Mouse (Mus musculus): ENCODE results near the gene Csmd2. TPM values are rescaled to one million over a fixed set of nuclear protein-coding genes. Genes with fewer than 3 reads are reported as not detected.

The Csmd2 gene
- polyA plus RNA-seq, 1 experiment from 2014 or later: 0.05 TPM

- Histone ChIP-seq H3K4me2 (replicated peaks; ENCODE audit: low read depth) (no peak overlapping the region), H3K27me3 (replicated peaks; ENCODE audit: control insufficient read depth, insufficient read depth, low read length) (no peaks in the 10 kb centered on the region), H3K9ac (ENCODE audit: low read depth, low read length) (no peak overlapping the region), H3K4me1 (replicated peaks; ENCODE audit: control insufficient read depth, insufficient read depth, low read length) (no peaks in the 10 kb centered on the region), H3K27ac (ENCODE audit: low read depth, low read length) (no peak overlapping the region), H3K36me3 (ENCODE audit: control insufficient read depth, insufficient read depth) (no peaks in the 10 kb centered on the region), H3K9me3 (ENCODE audit: control insufficient read depth) (no peaks in the 10 kb centered on the region), H3K4me3 (ENCODE audit: low read depth, low read length) (no peak overlapping the region)
- ATAC-seq: no peak
- no peak for TF ChIP-seq CTCF (IDR thresholded peaks at IDR 0.05; ENCODE audit: low read depth)
- 81% methylated on average over 8 of the region's 8 CpGs for WGBS
These were observed 462.5 kb downstream of the Csmd2 start for GRCm38 (mm10) chr4:128450137-128450536.

GRCm38 (mm10) chr4:128450974-128451373, 463.3 kb downstream of the Csmd2 start:
- Histone ChIP-seq H3K9me3 (ENCODE audit: control insufficient read depth) (no peaks in the 10 kb centered on the region), H3K27me3 (replicated peaks; ENCODE audit: control insufficient read depth, insufficient read depth, low read length) (no peaks in the 10 kb centered on the region), H3K36me3 (ENCODE audit: control insufficient read depth, insufficient read depth) (no peaks in the 10 kb centered on the region), H3K27ac (ENCODE audit: low read depth, low read length) (no peak overlapping the region), H3K4me2 (replicated peaks; ENCODE audit: low read depth) (no peak overlapping the region), H3K4me1 (replicated peaks; ENCODE audit: control insufficient read depth, insufficient read depth, low read length) (no peaks in the 10 kb centered on the region), H3K9ac (ENCODE audit: low read depth, low read length) (no peak overlapping the region), H3K4me3 (ENCODE audit: low read depth, low read length) (no peak overlapping the region)
- 17% methylated on average over 8 of the region's 8 CpGs for WGBS
- TF ChIP-seq CTCF (IDR thresholded peaks at IDR 0.05; ENCODE audit: low read depth): 0 out of 2 replicates have a peak, but pooled peaks have one; percentile 13
- ATAC-seq: no peak

GRCm38 (mm10) chr4:128451383-128451794, 463.7 kb downstream of the Csmd2 start:
- Histone ChIP-seq H3K4me3 (ENCODE audit: low read depth, low read length) (no peak overlapping the region), H3K4me2 (replicated peaks; ENCODE audit: low read depth) (no peak overlapping the region), H3K36me3 (ENCODE audit: control insufficient read depth, insufficient read depth) (no peaks in the 10 kb centered on the region), H3K9me3 (ENCODE audit: control insufficient read depth) (no peaks in the 10 kb centered on the region), H3K4me1 (replicated peaks; ENCODE audit: control insufficient read depth, insufficient read depth, low read length) (no peaks in the 10 kb centered on the region), H3K9ac (ENCODE audit: low read depth, low read length) (no peak overlapping the region), H3K27me3 (replicated peaks; ENCODE audit: control insufficient read depth, insufficient read depth, low read length) (no peaks in the 10 kb centered on the region), H3K27ac (ENCODE audit: low read depth, low read length) (no peak overlapping the region)
- WGBS: 62% methylated on average over 3 of the region's 3 CpGs
- no peak for TF ChIP-seq CTCF (IDR thresholded peaks at IDR 0.05; ENCODE audit: low read depth)
- ATAC-seq: no peak

- Histone ChIP-seq H3K4me3 (ENCODE audit: low read depth, low read length) (no peak overlapping the region), H3K27ac (ENCODE audit: low read depth, low read length) (no peak overlapping the region), H3K27me3 (replicated peaks; ENCODE audit: control insufficient read depth, insufficient read depth, low read length) (no peaks in the 10 kb centered on the region), H3K4me2 (replicated peaks; ENCODE audit: low read depth) (no peak overlapping the region), H3K9ac (ENCODE audit: low read depth, low read length) (no peak overlapping the region), H3K4me1 (replicated peaks; ENCODE audit: control insufficient read depth, insufficient read depth, low read length) (no peaks in the 10 kb centered on the region), H3K9me3 (ENCODE audit: control insufficient read depth) (no peaks in the 10 kb centered on the region), H3K36me3 (ENCODE audit: control insufficient read depth, insufficient read depth) (no peaks in the 10 kb centered on the region)
- no peak for ATAC-seq
- TF ChIP-seq CTCF (IDR thresholded peaks at IDR 0.05; ENCODE audit: low read depth): no peak
- WGBS: 59% methylated on average over 5 of the region's 5 CpGs
These were observed 479.1 kb downstream of the Csmd2 start for GRCm38 (mm10) chr4:128466708-128467107.

GRCm38 (mm10) chr4:128468040-128468439, 480.4 kb downstream of the Csmd2 start:
- TF ChIP-seq CTCF (IDR thresholded peaks at IDR 0.05; ENCODE audit: low read depth): peak; percentile 14; the same call in 1 of the 2 replicates
- Histone ChIP-seq H3K4me3 (ENCODE audit: low read depth, low read length) (no peak overlapping the region), H3K9me3 (ENCODE audit: control insufficient read depth) (no peaks in the 10 kb centered on the region), H3K27ac (ENCODE audit: low read depth, low read length) (no peak overlapping the region), H3K27me3 (replicated peaks; ENCODE audit: control insufficient read depth, insufficient read depth, low read length) (no peaks in the 10 kb centered on the region), H3K9ac (ENCODE audit: low read depth, low read length) (no peak overlapping the region), H3K4me2 (replicated peaks; ENCODE audit: low read depth) (no peak overlapping the region), H3K36me3 (ENCODE audit: control insufficient read depth, insufficient read depth) (no peaks in the 10 kb centered on the region), H3K4me1 (replicated peaks; ENCODE audit: control insufficient read depth, insufficient read depth, low read length) (no peaks in the 10 kb centered on the region)
- 93% methylated on average over 1 of the region's 1 CpGs for WGBS
- no peak for ATAC-seq

GRCm38 (mm10) chr4:128476249-128476648, 488.6 kb downstream of the Csmd2 start:
- Histone ChIP-seq H3K4me3 (ENCODE audit: low read depth, low read length) (no peak overlapping the region), H3K9me3 (ENCODE audit: control insufficient read depth) (no peaks in the 10 kb centered on the region), H3K36me3 (ENCODE audit: control insufficient read depth, insufficient read depth) (no peaks in the 10 kb centered on the region), H3K4me2 (replicated peaks; ENCODE audit: low read depth) (no peak overlapping the region), H3K4me1 (replicated peaks; ENCODE audit: control insufficient read depth, insufficient read depth, low read length) (no peaks in the 10 kb centered on the region), H3K27ac (ENCODE audit: low read depth, low read length) (no peak overlapping the region), H3K27me3 (replicated peaks; ENCODE audit: control insufficient read depth, insufficient read depth, low read length) (no peaks in the 10 kb centered on the region), H3K9ac (ENCODE audit: low read depth, low read length) (no peak overlapping the region)
- ATAC-seq: no peak
- TF ChIP-seq CTCF (IDR thresholded peaks at IDR 0.05; ENCODE audit: low read depth): no peak
- WGBS: 89% methylated on average over 5 of the region's 5 CpGs

- Histone ChIP-seq H3K9ac (ENCODE audit: low read depth, low read length) (no peak overlapping the region), H3K27ac (ENCODE audit: low read depth, low read length) (no peak overlapping the region), H3K36me3 (ENCODE audit: control insufficient read depth, insufficient read depth) (no peaks in the 10 kb centered on the region), H3K4me1 (replicated peaks; ENCODE audit: control insufficient read depth, insufficient read depth, low read length) (no peaks in the 10 kb centered on the region), H3K4me2 (replicated peaks; ENCODE audit: low read depth) (no peak overlapping the region), H3K9me3 (ENCODE audit: control insufficient read depth) (no peaks in the 10 kb centered on the region), H3K27me3 (replicated peaks; ENCODE audit: control insufficient read depth, insufficient read depth, low read length) (no peaks in the 10 kb centered on the region), H3K4me3 (ENCODE audit: low read depth, low read length) (no peak overlapping the region)
- WGBS: 82% methylated on average over 7 of the region's 7 CpGs
- TF ChIP-seq CTCF (IDR thresholded peaks at IDR 0.05; ENCODE audit: low read depth): no peak
- ATAC-seq: no peak
These were observed 496.2 kb downstream of the Csmd2 start for GRCm38 (mm10) chr4:128483891-128484290.

Measured in intestine, postnatal 0 days (tissue).